Mouse (Mus musculus) MEL (cell line): ENCODE data around the gene Myo18b. TPM values are rescaled to one million over a fixed set of nuclear protein-coding genes. Genes with fewer than 3 reads are reported as not detected.

Experiments
- DNase-seq: peaks from one replicate; pipeline ENCODE4 v3.0.0; 2011; ENCODE audit warnings: low read depth, low spot score
- H3K27ac ChIP-seq: 2 replicates; pipeline ENCODE4 v1.5.1; 2012; ENCODE audit warnings: low read depth, mild to moderate bottlenecking, control low read depth, low read length, moderate library complexity; ENCODE audit not compliant: control insufficient read depth
- H3K27me3 ChIP-seq, 2 experiments: fragments of 150-350 bp in 1 of 2; sonication (generic) in 1 of 2; 2 replicates each; pipeline ENCODE4 v1.6.1; 2012; ENCODE audit warnings: low read length in 2 of 2, mild to moderate bottlenecking in 2 of 2, improper control_type of control experiment in 1 of 2, moderate library complexity in 1 of 2; ENCODE audit not compliant: insufficient read depth in 2 of 2, control insufficient read depth in 1 of 2
- H3K36me3 ChIP-seq, 2 experiments: 2 replicates each; pipeline ENCODE4 v1.6.1; 2012 to 2014; ENCODE audit warnings: low read length in 2 of 2, improper control_type of control experiment in 1 of 2, inconsistent platforms in 1 of 2, mild to moderate bottlenecking in 1 of 2; ENCODE audit not compliant: insufficient read depth in 2 of 2, control insufficient read depth in 1 of 2
- H3K4me1 ChIP-seq, 2 experiments: fragments of 150-350 bp in 1 of 2; sonication (generic) in 1 of 2; 2 replicates each; pipeline ENCODE4 v1.6.1; 2012; ENCODE audit warnings: low read length in 2 of 2, improper control_type of control experiment in 1 of 2, mild to moderate bottlenecking in 1 of 2; ENCODE audit not compliant: insufficient read depth in 2 of 2, control insufficient read depth in 1 of 2
- H3K4me3 ChIP-seq, 2 experiments: fragments of 150-350 bp in 1 of 2; sonication (generic) in 1 of 2; 2 replicates each; pipeline ENCODE4 v1.5.1; 2012; ENCODE audit warnings: low read depth in 2 of 2, low read length in 2 of 2, mild to moderate bottlenecking in 2 of 2, moderate library complexity in 2 of 2, control low read depth in 1 of 2, improper control_type of control experiment in 1 of 2; ENCODE audit not compliant: control insufficient read depth in 1 of 2, insufficient read depth in 1 of 2
- H3K79me2 ChIP-seq: 2 replicates; pipeline ENCODE4 v1.6.1; 2012; ENCODE audit warnings: mild to moderate bottlenecking, low read length, moderate library complexity; ENCODE audit not compliant: control insufficient read depth, poor library complexity, insufficient read depth
- H3K9ac ChIP-seq: 2 replicates; pipeline ENCODE4 v1.6.1; 2012; ENCODE audit warnings: low read depth, mild to moderate bottlenecking, control low read depth, low read length, moderate library complexity; ENCODE audit not compliant: control insufficient read depth, poor library complexity, severe bottlenecking
- H3K9me3 ChIP-seq: fragments of 150-350 bp; sonication (generic); replicated peaks from 2 replicates; pipeline ENCODE4 v1.6.1; 2012; ENCODE audit warnings: mild to moderate bottlenecking, low read length, improper control_type of control experiment, moderate library complexity; ENCODE audit not compliant: insufficient read depth
- BHLHE40 ChIP-seq: IDR thresholded peaks from 2 replicates; pipeline ENCODE4 v1.6.1; 2012; ENCODE audit warnings: low read depth, mild to moderate bottlenecking, inconsistent platforms, low read length, improper control_type of control experiment, borderline replicate concordance
- CHD1 ChIP-seq: IDR thresholded peaks from 2 replicates; pipeline ENCODE4 v1.6.1; 2012; ENCODE audit warnings: low read depth, mild to moderate bottlenecking, inconsistent platforms, low read length, improper control_type of control experiment
- ETS1 ChIP-seq: IDR thresholded peaks from 2 replicates; pipeline ENCODE4 v1.6.1; 2012; ENCODE audit warnings: low read depth, mild to moderate bottlenecking, inconsistent platforms, low read length, improper control_type of control experiment, moderate library complexity
- GABPA ChIP-seq: IDR thresholded peaks from 2 replicates; pipeline ENCODE4 v1.6.1; 2012; ENCODE audit warnings: low read depth, mild to moderate bottlenecking, inconsistent platforms, low read length, improper control_type of control experiment, moderate library complexity
- JUND ChIP-seq: IDR thresholded peaks from 2 replicates; pipeline ENCODE4 v1.6.1; 2011; ENCODE audit warnings: low read depth, mild to moderate bottlenecking, improper control_type of control experiment, low read length
- MAZ ChIP-seq: IDR thresholded peaks from 2 replicates; pipeline ENCODE4 v1.6.1; 2012; ENCODE audit warnings: low read depth, mild to moderate bottlenecking, inconsistent platforms, low read length, improper control_type of control experiment
- MEF2A ChIP-seq: IDR thresholded peaks from 2 replicates; pipeline ENCODE4 v1.6.1; 2014; ENCODE audit warnings: low read depth, mild to moderate bottlenecking, inconsistent platforms, low read length, improper control_type of control experiment; ENCODE audit not compliant: poor library complexity, insufficient replicate concordance, severe bottlenecking; ENCODE audit errors: extremely low read depth
- MXI1 ChIP-seq: IDR thresholded peaks from 2 replicates; pipeline ENCODE4 v1.6.1; 2011; ENCODE audit warnings: mild to moderate bottlenecking, low read depth, low read length, improper control_type of control experiment
- NELFE ChIP-seq: IDR thresholded peaks from 2 replicates; pipeline ENCODE4 v1.6.1; 2011; ENCODE audit warnings: low read depth, low read length, improper control_type of control experiment
- POLR2A ChIP-seq, 2 experiments: IDR thresholded peaks; 2 replicates each; pipeline ENCODE4 v1.6.1; 2011 to 2012; ENCODE audit warnings: low read length in 2 of 2, mild to moderate bottlenecking in 2 of 2, control low read depth in 1 of 2, improper control_type of control experiment in 1 of 2, low read depth in 1 of 2, moderate library complexity in 1 of 2; ENCODE audit not compliant: control insufficient read depth in 1 of 2, insufficient read depth in 1 of 2, poor library complexity in 1 of 2
- POLR2AphosphoS2 ChIP-seq: IDR thresholded peaks from 2 replicates; pipeline ENCODE4 v1.6.1; 2011; ENCODE audit warnings: low read length, improper control_type of control experiment
- RCOR1 ChIP-seq: IDR thresholded peaks from 2 replicates; pipeline ENCODE4 v1.6.1; 2012; ENCODE audit warnings: low read depth, mild to moderate bottlenecking, inconsistent platforms, low read length, improper control_type of control experiment
- SIN3A ChIP-seq: IDR thresholded peaks from 2 replicates; pipeline ENCODE4 v1.6.1; 2012; ENCODE audit warnings: low read length, improper control_type of control experiment, inconsistent platforms
- TAL1 ChIP-seq: IDR thresholded peaks from 2 replicates; pipeline ENCODE4 v1.6.1; 2012; ENCODE audit warnings: mild to moderate bottlenecking, inconsistent platforms, low read length, moderate library complexity, mixed read lengths
- TBP ChIP-seq: IDR thresholded peaks from 2 replicates; pipeline ENCODE4 v1.8.0; 2011; ENCODE audit warnings: low read depth, low read length, improper control_type of control experiment
- TCF12 ChIP-seq: IDR thresholded peaks from 2 replicates; pipeline ENCODE4 v1.6.1; 2014; ENCODE audit warnings: low read depth, mild to moderate bottlenecking, inconsistent platforms, low read length, improper control_type of control experiment, moderate library complexity
- USF1 ChIP-seq: IDR thresholded peaks from 2 replicates; pipeline ENCODE4 v1.6.1; 2014; ENCODE audit warnings: low read depth, mild to moderate bottlenecking, inconsistent platforms, low read length, improper control_type of control experiment, moderate library complexity
- ZC3H11A ChIP-seq: IDR thresholded peaks from 2 replicates; pipeline ENCODE4 v1.6.1; 2012; ENCODE audit warnings: low read depth, mild to moderate bottlenecking, inconsistent platforms, low read length, improper control_type of control experiment
- ZNF384 ChIP-seq: IDR thresholded peaks from 2 replicates; pipeline ENCODE4 v1.6.1; 2012; ENCODE audit warnings: low read depth, mild to moderate bottlenecking, inconsistent platforms, low read length, improper control_type of control experiment
- polyA plus RNA-seq, 2 experiments: library from polyadenylated mRNA; stranded (reverse) in 1 of 2; unstranded in 1 of 2; fragments of >175 nt in 1 of 2; fragments of >200 nt in 1 of 2; gene quantifications; 2 replicates each; pipeline versions ENCODE4 v1.2.1 to v1.2.4; 2012; ENCODE audit warnings: low replicate concordance in 2 of 2, low read depth in 1 of 2; ENCODE audit not compliant: insufficient read length in 2 of 2, insufficient read depth in 1 of 2, missing spikeins in 1 of 2
- total RNA-seq: library from RNA; depleted of rRNA; stranded (reverse); fragments of 300-350 nt; gene quantifications from 2 replicates; pipeline ENCODE4 v1.2.3, GENCODE M21; 2012

Myo18b gene
- total and polyA plus RNA-seq, 3 experiments: not detected

DNA sequence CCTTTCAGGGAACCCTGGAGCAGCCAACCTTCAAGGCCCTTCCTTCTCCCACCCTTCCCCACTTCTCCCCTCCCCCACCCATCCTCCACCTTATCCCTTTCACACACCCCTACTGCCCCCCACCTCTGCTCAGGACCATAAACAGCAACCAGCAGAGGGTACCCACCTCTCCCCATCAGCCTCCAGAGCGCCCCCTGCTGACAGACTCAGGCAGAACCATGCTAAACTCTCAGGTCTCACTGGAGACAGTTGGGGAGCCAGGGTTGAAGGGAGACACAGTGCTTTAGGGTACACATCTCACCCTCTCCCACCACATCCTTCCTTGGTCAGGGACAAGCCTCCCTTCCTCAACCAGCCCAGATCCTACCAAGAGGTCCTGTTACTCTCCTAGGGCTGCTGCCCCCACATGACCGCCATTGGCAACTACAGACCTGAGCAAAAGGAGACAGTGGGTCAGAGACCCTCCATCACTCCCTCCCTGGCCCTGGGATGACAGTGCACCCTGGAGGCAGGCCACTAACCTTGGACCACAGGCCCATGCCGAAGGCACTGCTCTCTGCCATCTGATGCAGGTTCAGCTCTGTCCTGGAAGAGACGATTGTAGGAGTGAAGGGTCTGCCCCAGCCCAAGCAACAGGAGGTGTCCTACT is 31.3 kb downstream of the Myo18b start:
- no peaks in the 10 kb centered on the region for H3K36me3 ChIP-seq
- no peaks in the 10 kb centered on the region for H3K79me2 ChIP-seq
- no peaks in the 10 kb centered on the region for H3K9me3 ChIP-seq
- TF ChIP-seq SIN3A (no peak), NELFE (no peak)
- TF ChIP-seq, all 39 proteins: peak for 0
- DNase-seq: no peak
- H3K4me3 ChIP-seq: no peak overlapping the region
- no peaks in the 10 kb centered on the region for H3K27me3 ChIP-seq
- no peak overlapping the region for H3K9ac ChIP-seq
- H3K27ac ChIP-seq: no peak overlapping the region
- H3K4me1 ChIP-seq: no peaks in the 10 kb centered on the region

DNA sequence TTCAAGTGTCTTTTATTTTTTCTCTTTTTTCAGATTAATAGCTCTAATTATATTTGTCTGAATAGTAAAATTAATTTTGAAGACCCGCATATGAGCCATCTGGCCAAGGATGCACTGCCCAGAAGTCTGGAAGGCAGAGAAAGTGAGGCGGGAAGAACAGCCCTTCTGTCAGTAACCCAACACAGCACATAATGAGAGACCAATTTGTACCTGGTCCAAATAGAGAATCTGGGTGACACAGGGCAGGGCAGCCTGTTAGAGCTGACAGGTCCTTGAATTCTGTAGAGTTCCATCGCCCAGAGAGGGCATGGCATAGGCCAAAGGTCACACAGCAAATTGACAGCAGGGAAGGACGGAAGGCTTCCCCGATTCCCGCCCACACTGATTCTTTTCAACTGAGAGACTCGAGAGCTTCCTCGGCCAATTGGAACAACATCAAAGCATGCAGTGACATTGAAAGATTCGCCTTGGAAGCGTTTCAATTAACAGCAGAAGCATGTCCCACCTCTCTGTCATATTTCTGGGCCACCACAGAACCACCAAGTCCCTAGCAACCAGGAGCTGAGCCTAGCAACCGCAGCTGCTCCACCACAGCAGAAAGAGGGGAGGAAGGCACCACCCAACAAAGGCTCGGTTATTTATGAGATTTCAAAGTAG is 36.7 kb downstream of the Myo18b start:
- Histone ChIP-seq H3K9me3 (no peaks in the 10 kb centered on the region), H3K79me2 (no peaks in the 10 kb centered on the region), H3K4me3 (no peak overlapping the region), H3K4me1 (no peaks in the 10 kb centered on the region), H3K36me3 (no peaks in the 10 kb centered on the region), H3K9ac (no peak overlapping the region), H3K27ac (no peak overlapping the region)
- no peak for DNase-seq
- TF ChIP-seq BHLHE40 (no peak), TBP (no peak), CHD1 (no peak), POLR2AphosphoS2 (no peak), MXI1 (no peak), ZC3H11A (no peak)
- TF ChIP-seq, all 39 proteins: peak for 0
- no peaks in the 10 kb centered on the region for H3K27me3 ChIP-seq

DNA sequence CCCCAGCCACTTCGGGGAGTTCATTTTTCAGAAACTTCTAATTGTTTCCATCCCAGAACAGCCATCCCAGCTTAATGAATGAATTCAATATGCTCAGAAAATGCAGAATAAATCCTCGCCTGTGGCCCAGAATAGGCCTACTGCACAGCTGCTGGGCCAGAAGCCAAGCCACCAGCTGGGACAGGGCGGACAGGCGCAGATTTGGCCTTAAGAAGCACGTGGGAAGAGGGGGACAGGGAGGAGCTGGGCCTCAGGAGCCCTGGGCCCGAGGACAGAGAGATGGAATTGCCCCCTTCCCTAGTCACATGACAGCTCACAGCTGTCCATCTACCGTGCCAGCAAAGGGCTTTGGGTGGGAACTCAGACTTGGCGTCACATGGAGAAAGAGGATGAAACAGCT is 43.0 kb downstream of the Myo18b start:
- H3K27me3 ChIP-seq: no peaks in the 10 kb centered on the region
- no peaks in the 10 kb centered on the region for H3K9me3 ChIP-seq
- DNase-seq: no peak
- H3K4me1 ChIP-seq: no peaks in the 10 kb centered on the region
- no peak overlapping the region for H3K9ac ChIP-seq
- TF ChIP-seq TBP (no peak), TAL1 (no peak), TCF12 (no peak), GABPA (no peak), ZNF384 (no peak), BHLHE40 (no peak), MEF2A (no peak), ETS1 (no peak), USF1 (no peak), RCOR1 (no peak), MAZ (no peak), POLR2A (IDR thresholded peaks at IDR 0.05; ENCODE audit: control insufficient read depth in 1 of 2, insufficient read depth in 1 of 2, low read depth in 1 of 2, low read length in 2 of 2, poor library complexity in 1 of 2) (no peak), JUND (no peak)
- no peak overlapping the region for H3K4me3 ChIP-seq
- no peaks in the 10 kb centered on the region for H3K79me2 ChIP-seq
- H3K36me3 ChIP-seq: no peaks in the 10 kb centered on the region
- no peak overlapping the region for H3K27ac ChIP-seq
